Comparison of ENCODE assay signal across 10 mouse cellular contexts in genomic region chr1:168215896-168216747, GRCm38 (mm10).
A peak's percentile ranks its signal among the peaks of the same experiment; 100 is the strongest.
DNase-seq lines count a peak whose midpoint lies in the region; ATAC-seq and TF ChIP-seq lines count a peak whose summit lies in the region.
"Had no signal": no experiment of that assay in that cellular context is flagged by ENCODE, and none has a peak within 500 bp of the region (broad histone marks: within the 10 kb centered on the region; RNA-seq: fewer than 3 reads in every experiment).

No protein-coding gene starts in this region.

- H3K36me3 ChIP-seq in lung, embryonic 14.5 days (ENCODE audit: insufficient read depth) = no peaks in the 10 kb centered on the region
- no peaks in the 10 kb centered on the region for H3K36me3 ChIP-seq in lung, postnatal 0 days (ENCODE audit: insufficient read depth, low read length)
- H3K36me3 ChIP-seq in embryonic facial prominence, embryonic 13.5 days = no peaks in the 10 kb centered on the region
- no peaks in the 10 kb centered on the region for H3K36me3 ChIP-seq in midbrain, embryonic 15.5 days (replicated peaks)
- H3K36me3 ChIP-seq: midbrain, embryonic 12.5 days had no signal

- no peak for ATAC-seq in lung, embryonic 14.5 days (ENCODE audit: insufficient read depth)
- no peak for ATAC-seq in lung, postnatal 0 days
- ATAC-seq in embryonic facial prominence, embryonic 13.5 days (ENCODE audit: insufficient number of reproducible peaks, insufficient read depth, low FRiP score, low TSS enrichment, low read depth) = no peak
- ATAC-seq in midbrain, embryonic 15.5 days (replicated peaks) = no peak

- no peaks in the 10 kb centered on the region for H3K27me3 ChIP-seq in lung, embryonic 14.5 days (ENCODE audit: insufficient read depth, low read length)
- H3K27me3 ChIP-seq in lung, postnatal 0 days (replicated peaks; ENCODE audit: insufficient read depth, low read length) = no peaks in the 10 kb centered on the region
- H3K27me3 ChIP-seq in cerebellum, adult 2 months (ENCODE audit: control insufficient read depth, insufficient read depth, low read length) = no peaks in the 10 kb centered on the region
- H3K27me3 ChIP-seq in embryonic facial prominence, embryonic 13.5 days = no peaks in the 10 kb centered on the region
- no peaks in the 10 kb centered on the region; the same call in 1 of the 2 replicates for H3K27me3 ChIP-seq in midbrain, embryonic 15.5 days (replicated peaks)
- H3K27me3 ChIP-seq: midbrain, embryonic 12.5 days had no signal

- H3K4me1 ChIP-seq in lung, embryonic 14.5 days (ENCODE audit: insufficient read depth) = peaks cover 32% of the 10 kb centered on the region
- H3K4me1 ChIP-seq in lung, postnatal 0 days (ENCODE audit: insufficient read depth, low read depth, low read length) = no peaks in the 10 kb centered on the region
- peaks cover 10% of the 10 kb centered on the region for H3K4me1 ChIP-seq in cerebellum, adult 2 months (ENCODE audit: control insufficient read depth, insufficient read depth, low read length)
- peaks cover 76% of the 10 kb centered on the region for H3K4me1 ChIP-seq in embryonic facial prominence, embryonic 13.5 days
- peaks cover 65% of the 10 kb centered on the region for H3K4me1 ChIP-seq in midbrain, embryonic 15.5 days

- TF ChIP-seq POLR2A in cerebellum, adult 2 months (IDR thresholded peaks at IDR 0.05; ENCODE audit: borderline replicate concordance, insufficient read depth, low read length) = no peak

- no peak overlapping the region for H3K9ac ChIP-seq in lung, embryonic 14.5 days
- H3K9ac ChIP-seq in lung, postnatal 0 days (replicated peaks; ENCODE audit: low read depth) = no peak overlapping the region
- H3K9ac ChIP-seq in embryonic facial prominence, embryonic 13.5 days = no peak overlapping the region
- no peak overlapping the region for H3K9ac ChIP-seq in midbrain, embryonic 15.5 days
- H3K9ac ChIP-seq: midbrain, embryonic 12.5 days had no signal

- H3K4me2 ChIP-seq in lung, embryonic 14.5 days = no peak overlapping the region
- H3K4me2 ChIP-seq in lung, postnatal 0 days (replicated peaks; ENCODE audit: low read depth, low read length) = no peak overlapping the region
- H3K4me2 ChIP-seq in embryonic facial prominence, embryonic 13.5 days = no peak overlapping the region
- no peak overlapping the region for H3K4me2 ChIP-seq in midbrain, embryonic 15.5 days
- H3K4me2 ChIP-seq: midbrain, embryonic 12.5 days had no signal

- peak overlapping the region; percentile 26; the same call in 1 of the 2 replicates for H3K27ac ChIP-seq in lung, embryonic 14.5 days (ENCODE audit: low read depth)
- no peak overlapping the region for H3K27ac ChIP-seq in lung, postnatal 0 days (ENCODE audit: low read length)
- H3K27ac ChIP-seq in cerebellum, adult 2 months (ENCODE audit: insufficient read depth, low read length) = no peak overlapping the region
- peak overlapping the region; percentile 22; the same call in 1 of the 2 replicates for H3K27ac ChIP-seq in embryonic facial prominence, embryonic 13.5 days
- H3K27ac ChIP-seq in midbrain, embryonic 15.5 days = peak overlapping the region; percentile 46
- H3K27ac ChIP-seq: layer of hippocampus, adult 2 months; midbrain, embryonic 12.5 days had no signal

- TF ChIP-seq EP300 in lung, postnatal 0 days (IDR thresholded peaks at IDR 0.05) = no peak

- H3K9me3 ChIP-seq in lung, embryonic 14.5 days (ENCODE audit: low read depth, low read length) = no peaks in the 10 kb centered on the region
- no peaks in the 10 kb centered on the region for H3K9me3 ChIP-seq in lung, postnatal 0 days (ENCODE audit: low read length)
- no peaks in the 10 kb centered on the region for H3K9me3 ChIP-seq in embryonic facial prominence, embryonic 13.5 days
- H3K9me3 ChIP-seq in midbrain, embryonic 15.5 days = no peaks in the 10 kb centered on the region
- H3K9me3 ChIP-seq: midbrain, embryonic 12.5 days had no signal

- 47% methylated on average over 17 of the region's 17 CpGs for WGBS in lung, embryonic 14.5 days
- WGBS in lung, postnatal 0 days = 63% methylated on average over 17 of the region's 17 CpGs
- 15% methylated on average over 17 of the region's 17 CpGs for WGBS in cerebellum, adult 2 months
- 66% methylated on average over 17 of the region's 17 CpGs for WGBS in embryonic facial prominence, embryonic 13.5 days
- WGBS in midbrain, embryonic 15.5 days = 53% methylated on average over 17 of the region's 17 CpGs

- peak; percentile 61 for DNase-seq in lung, embryonic 14.5 days
- DNase-seq in lung, postnatal 0 days (ENCODE audit: low spot score) = no peak
- peak; percentile 77 to 87 for DNase-seq in cerebellum, adult 2 months
- DNase-seq in spleen, postnatal 10 days (ENCODE audit: low spot score in 2 of 2) = no peak
- no peak for DNase-seq in kidney, adult 9 months

- TF ChIP-seq CTCF in lung, embryonic 14.5 days (IDR thresholded peaks at IDR 0.05; ENCODE audit: low read depth) = no peak
- no peak for TF ChIP-seq CTCF in lung, postnatal 0 days (IDR thresholded peaks at IDR 0.05)
- no peak for TF ChIP-seq CTCF in cerebellum, adult 2 months (IDR thresholded peaks at IDR 0.05; ENCODE audit: borderline replicate concordance, insufficient read depth, low read depth, low read length)

- no peak overlapping the region for H3K4me3 ChIP-seq in lung, embryonic 14.5 days (ENCODE audit: low read depth, low read length)
- no peak overlapping the region for H3K4me3 ChIP-seq in lung, postnatal 0 days (ENCODE audit: low read depth, low read length)
- H3K4me3 ChIP-seq in cerebellum, adult 2 months (replicated peaks; ENCODE audit: insufficient read depth, low read depth, low read length) = no peak overlapping the region
- no peak overlapping the region for H3K4me3 ChIP-seq in embryonic facial prominence, embryonic 13.5 days
- H3K4me3 ChIP-seq in midbrain, embryonic 15.5 days = no peak overlapping the region
- H3K4me3 ChIP-seq: erythroblast, embryonic 14.5 days; layer of hippocampus, adult 2 months; midbrain, embryonic 12.5 days had no signal

Comparison
In these comparisons a context has a peak if more than half of its experiments do, and no peak if none do; other contexts are left out.
1. DNase-seq: peak in lung, embryonic 14.5 days (single experiment) and cerebellum, adult 2 months (2 of 2); none in lung, postnatal 0 days (single experiment), spleen, postnatal 10 days (0 of 2) and kidney, adult 9 months (single experiment).
2. H3K27ac ChIP-seq: peak in lung, embryonic 14.5 days (single experiment), embryonic facial prominence, embryonic 13.5 days (single experiment) and midbrain, embryonic 15.5 days (single experiment); none in lung, postnatal 0 days (single experiment) and cerebellum, adult 2 months (single experiment).